Mouse (Mus musculus) thymus, adult 2 months (tissue): Measurements from ENCODE around the gene Ndufaf3. TPM values are rescaled to one million over a fixed set of nuclear protein-coding genes. Genes with fewer than 3 reads are reported as not detected.

Experiments used
- DNase-seq: peaks from one replicate; pipeline ENCODE4 v3.0.0; 2021
- H3K27ac ChIP-seq: fragments of 200-500 bp; 2 replicates; pipeline ENCODE4 v1.5.1; 2012; ENCODE audit warnings: low read length, control low read depth; ENCODE audit not compliant: control insufficient read depth, insufficient read depth
- H3K27me3 ChIP-seq: fragments of 200-500 bp; 2 replicates; pipeline ENCODE4 v1.6.1; 2012; ENCODE audit warnings: mild to moderate bottlenecking, low read length, moderate library complexity, mixed read lengths; ENCODE audit not compliant: control insufficient read depth, insufficient read depth
- H3K36me3 ChIP-seq: fragments of 200-500 bp; 2 replicates; pipeline ENCODE4 v1.6.1; 2012; ENCODE audit warnings: mild to moderate bottlenecking, low read length, moderate library complexity; ENCODE audit not compliant: control insufficient read depth, insufficient read depth
- H3K4me1 ChIP-seq: fragments of 200-500 bp; replicated peaks from 2 replicates; pipeline ENCODE4 v1.6.1; 2012; ENCODE audit warnings: low read length; ENCODE audit not compliant: control insufficient read depth, insufficient read depth
- H3K4me3 ChIP-seq: fragments of 200-500 bp; 2 replicates; pipeline ENCODE4 v1.5.1; 2012; ENCODE audit warnings: mild to moderate bottlenecking, low read length, control low read depth, moderate library complexity; ENCODE audit not compliant: control insufficient read depth, insufficient read depth
- CTCF ChIP-seq: fragments of 200-500 bp; IDR thresholded peaks from 2 replicates; pipeline ENCODE4 v1.5.1; 2012; ENCODE audit warnings: mild to moderate bottlenecking, control low read depth, low read length, moderate library complexity, borderline replicate concordance; ENCODE audit not compliant: control insufficient read depth, poor library complexity, insufficient read depth; ENCODE audit errors: extremely low read depth
- POLR2A ChIP-seq: fragments of 200-500 bp; IDR thresholded peaks from 2 replicates; pipeline ENCODE4 v1.6.1; 2012; ENCODE audit warnings: mild to moderate bottlenecking, low read length, control low read depth, moderate library complexity; ENCODE audit not compliant: control insufficient read depth, poor library complexity, insufficient read depth; ENCODE audit errors: extremely low read depth
- WGBS: fragments of 180-500 bp; shearing (Covaris S2); methylation state at CpG from one replicate; pipeline ENCODE4 v1.1.7; 2018; 5-methylcytosine and 5-hydroxymethylcytosine counted together
- polyA plus RNA-seq: library from polyadenylated mRNA; depleted of rRNA; stranded (reverse); fragments of >200 nt; gene quantifications from 2 replicates; pipeline ENCODE4 v1.2.3, GENCODE M21; 2012

Ndufaf3 gene
- polyA plus RNA-seq, 1 experiment = 74.2 TPM

DNA sequence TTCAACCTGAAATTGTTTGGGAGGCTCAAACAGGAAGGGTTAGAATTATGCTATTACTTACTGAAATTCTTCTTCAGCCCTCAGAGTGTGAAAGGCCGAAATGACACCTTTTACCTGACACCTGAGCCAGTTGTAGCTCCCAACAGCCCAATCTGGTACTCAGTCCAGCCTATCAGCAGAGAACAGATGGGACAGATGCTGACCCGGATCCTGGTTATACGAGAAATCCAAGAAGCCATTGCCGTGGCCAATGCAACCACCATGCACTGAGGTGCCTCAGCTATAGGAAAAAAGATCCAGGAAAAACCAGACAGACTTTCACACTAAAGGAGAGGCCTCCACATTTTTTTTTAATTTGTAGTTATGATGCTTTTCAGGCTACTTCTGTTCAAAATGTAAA is 8.1 kb downstream of the Ndufaf3 start:
- 95% methylated on average over 4 of the region's 4 CpGs for WGBS
- DNase-seq = no peak
- Histone ChIP-seq H3K36me3 (peaks cover 47% of the 10 kb centered on the region), H3K27me3 (no peaks in the 10 kb centered on the region), H3K4me1 (peaks cover 6% of the 10 kb centered on the region), H3K4me3 (no peak overlapping the region), H3K27ac (no peak overlapping the region)
- TF ChIP-seq CTCF = no peak
- TF ChIP-seq POLR2A = no peak

- no peaks in the 10 kb centered on the region for H3K4me1 ChIP-seq
- WGBS = 97% methylated on average over 1 of the region's 1 CpGs
- H3K27me3 ChIP-seq = no peaks in the 10 kb centered on the region
- H3K4me3 ChIP-seq = no peak overlapping the region
- no peak overlapping the region for H3K27ac ChIP-seq
- TF ChIP-seq CTCF (no peak), POLR2A (no peak)
- H3K36me3 ChIP-seq = peaks cover 77% of the 10 kb centered on the region
- DNase-seq = no peak
Observed at GRCm38 (mm10) chr9:108546875-108547274, 20.4 kb downstream of the Ndufaf3 start.

DNA sequence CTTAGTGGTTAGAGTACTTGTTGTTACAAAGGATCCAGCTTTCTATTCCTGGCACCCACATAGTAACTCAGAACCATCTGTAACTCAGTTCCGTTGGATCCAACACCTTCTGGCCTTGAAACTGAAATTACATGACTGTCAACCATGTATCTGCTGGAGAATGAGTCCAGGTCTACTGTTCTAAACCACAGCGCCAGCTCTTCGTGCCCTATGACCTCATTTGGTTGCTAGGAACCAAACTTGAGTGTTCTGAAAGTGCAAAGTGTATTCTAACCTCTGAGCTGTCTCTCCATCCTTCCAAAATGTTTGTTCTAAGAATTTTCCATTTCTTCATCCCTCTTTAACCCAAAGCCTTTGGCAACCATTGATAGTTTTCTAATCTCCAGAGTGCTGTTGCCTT is 21.2 kb downstream of the Ndufaf3 start:
- no peak overlapping the region for H3K4me3 ChIP-seq
- TF ChIP-seq POLR2A = no peak
- no peak for TF ChIP-seq CTCF
- no peak overlapping the region for H3K27ac ChIP-seq
- 95% methylated on average over 3 of the region's 3 CpGs for WGBS
- peaks cover 82% of the 10 kb centered on the region for H3K36me3 ChIP-seq
- no peaks in the 10 kb centered on the region for H3K27me3 ChIP-seq
- H3K4me1 ChIP-seq = peaks cover 3% of the 10 kb centered on the region
- no peak for DNase-seq

GRCm38 (mm10) chr9:108540846-108541245 is 26.4 kb downstream of the Ndufaf3 start:
- Histone ChIP-seq H3K4me1 (peaks cover 6% of the 10 kb centered on the region), H3K27me3 (no peaks in the 10 kb centered on the region), H3K4me3 (no peak overlapping the region), H3K36me3 (peaks cover 69% of the 10 kb centered on the region), H3K27ac (no peak overlapping the region; the same call in 1 of the 2 replicates)
- TF ChIP-seq POLR2A = no peak
- no peak for TF ChIP-seq CTCF
- DNase-seq = no peak

- H3K27me3 ChIP-seq = no peaks in the 10 kb centered on the region
- TF ChIP-seq CTCF (no peak), POLR2A (no peak)
- WGBS = 91% methylated on average over 1 of the region's 1 CpGs
- H3K27ac ChIP-seq = no peak overlapping the region
- H3K4me3 ChIP-seq = no peak overlapping the region
- DNase-seq = no peak
- peaks cover 74% of the 10 kb centered on the region for H3K36me3 ChIP-seq
- H3K4me1 ChIP-seq = no peaks in the 10 kb centered on the region
Observed at GRCm38 (mm10) chr9:108531496-108531895, 35.7 kb downstream of the Ndufaf3 start.

GRCm38 (mm10) chr9:108530954-108531353 is 36.3 kb downstream of the Ndufaf3 start:
- DNase-seq = no peak
- WGBS = 97% methylated on average over 1 of the region's 1 CpGs
- H3K27ac ChIP-seq = no peak overlapping the region
- no peak overlapping the region for H3K4me3 ChIP-seq
- no peaks in the 10 kb centered on the region for H3K4me1 ChIP-seq
- peaks cover 72% of the 10 kb centered on the region for H3K36me3 ChIP-seq
- no peaks in the 10 kb centered on the region for H3K27me3 ChIP-seq
- TF ChIP-seq POLR2A = no peak
- no peak for TF ChIP-seq CTCF

DNA sequence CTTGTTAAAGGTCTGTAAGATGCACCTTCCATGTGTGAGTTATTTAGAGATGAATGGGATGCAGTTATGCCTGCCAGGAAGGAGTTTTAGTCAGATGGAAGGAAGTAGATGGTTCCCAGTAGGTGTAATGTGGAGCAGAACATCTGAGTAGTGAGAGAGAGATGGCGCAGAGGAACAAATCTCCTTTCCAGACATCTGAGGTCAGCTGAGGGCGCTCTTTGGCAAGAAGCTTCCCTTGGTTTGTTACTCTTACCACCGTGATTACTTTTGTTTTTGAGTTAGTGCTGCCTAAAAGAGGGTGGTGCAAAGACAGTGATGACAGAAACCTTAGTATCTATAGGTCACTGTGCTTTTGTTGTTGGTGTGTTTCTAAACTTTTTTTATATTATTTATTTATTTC is 41.8 kb downstream of the Ndufaf3 start:
- H3K36me3 ChIP-seq = peaks cover 25% of the 10 kb centered on the region
- DNase-seq = no peak
- TF ChIP-seq POLR2A (no peak), CTCF (no peak)

More for the DNA sequence above, 41.8 kb downstream of the Ndufaf3 start:
- no peak overlapping the region for H3K4me3 ChIP-seq
- no peak overlapping the region for H3K27ac ChIP-seq
- H3K4me1 ChIP-seq = no peaks in the 10 kb centered on the region
- 83% methylated on average over 3 of the region's 3 CpGs for WGBS
- no peaks in the 10 kb centered on the region for H3K27me3 ChIP-seq
